Mouse (Mus musculus): ENCODE measurements around the gene Ddx55. TPM values are rescaled to one million over a fixed set of nuclear protein-coding genes. Genes with fewer than 3 reads are reported as not detected.

Ddx55 gene
- polyA plus RNA-seq, 1 experiment: 22.9 TPM

GRCm38 (mm10) chr5:124604296-124604695, 51.6 kb downstream of the Ddx55 start:
- Histone ChIP-seq H3K4me3 (replicated peaks; ENCODE audit: control insufficient read depth, low read depth, low read length) (no peak overlapping the region), H3K27ac (ENCODE audit: control insufficient read depth, insufficient read depth, low read depth, low read length, poor library complexity) (no peak overlapping the region), H3K4me1 (ENCODE audit: control insufficient read depth, insufficient read depth, low read length) (no peaks in the 10 kb centered on the region)
- TF ChIP-seq CTCF (IDR thresholded peaks at IDR 0.05; ENCODE audit: control insufficient read depth, insufficient read depth, low read length): no peak
- 75% methylated on average over 4 of the region's 4 CpGs for WGBS

- H3K27ac ChIP-seq (ENCODE audit: control insufficient read depth, insufficient read depth, low read depth, low read length, poor library complexity): no peak overlapping the region
- no peak for TF ChIP-seq CTCF (IDR thresholded peaks at IDR 0.05; ENCODE audit: control insufficient read depth, insufficient read depth, low read length)
- no peak for TF ChIP-seq POLR2A (IDR thresholded peaks at IDR 0.05; ENCODE audit: borderline replicate concordance, control insufficient read depth, low read depth, low read length)
- no peaks in the 10 kb centered on the region for H3K4me1 ChIP-seq (ENCODE audit: control insufficient read depth, insufficient read depth, low read length)
- 81% methylated on average over 17 of the region's 17 CpGs for WGBS
- H3K4me3 ChIP-seq (replicated peaks; ENCODE audit: control insufficient read depth, low read depth, low read length): no peak overlapping the region
Measured at GRCm38 (mm10) chr5:124605041-124605622, 52.5 kb downstream of the Ddx55 start.

- 59% methylated on average over 10 of the region's 10 CpGs for WGBS
- TF ChIP-seq POLR2A (IDR thresholded peaks at IDR 0.05; ENCODE audit: borderline replicate concordance, control insufficient read depth, low read depth, low read length) (no peak), CTCF (IDR thresholded peaks at IDR 0.05; ENCODE audit: control insufficient read depth, insufficient read depth, low read length) (peak; percentile 48; the same call in 1 of the 2 replicates)
Measured at GRCm38 (mm10) chr5:124610965-124611364, 58.3 kb downstream of the Ddx55 start.

GRCm38 (mm10) chr5:124614709-124615108, 62.0 kb downstream of the Ddx55 start:
- no peak overlapping the region for H3K4me3 ChIP-seq (replicated peaks; ENCODE audit: control insufficient read depth, low read depth, low read length)
- no peak overlapping the region for H3K27ac ChIP-seq (ENCODE audit: control insufficient read depth, insufficient read depth, low read depth, low read length, poor library complexity)
- WGBS: 14% methylated on average over 11 of the region's 11 CpGs
- no peak for TF ChIP-seq CTCF (IDR thresholded peaks at IDR 0.05; ENCODE audit: control insufficient read depth, insufficient read depth, low read length)
- TF ChIP-seq POLR2A (IDR thresholded peaks at IDR 0.05; ENCODE audit: borderline replicate concordance, control insufficient read depth, low read depth, low read length): no peak
- no peaks in the 10 kb centered on the region for H3K4me1 ChIP-seq (ENCODE audit: control insufficient read depth, insufficient read depth, low read length)

More at GRCm38 (mm10) chr5:124610965-124611364, 58.3 kb downstream of the Ddx55 start:
- no peaks in the 10 kb centered on the region for H3K4me1 ChIP-seq (ENCODE audit: control insufficient read depth, insufficient read depth, low read length)
- no peak overlapping the region for H3K27ac ChIP-seq (ENCODE audit: control insufficient read depth, insufficient read depth, low read depth, low read length, poor library complexity)
- H3K4me3 ChIP-seq (replicated peaks; ENCODE audit: control insufficient read depth, low read depth, low read length): no peak overlapping the region

GRCm38 (mm10) chr5:124618711-124619110, 66.0 kb downstream of the Ddx55 start:
- WGBS: 86% methylated on average over 10 of the region's 10 CpGs
- Histone ChIP-seq H3K27ac (ENCODE audit: control insufficient read depth, insufficient read depth, low read depth, low read length, poor library complexity) (no peak overlapping the region), H3K4me3 (replicated peaks; ENCODE audit: control insufficient read depth, low read depth, low read length) (no peak overlapping the region), H3K4me1 (ENCODE audit: control insufficient read depth, insufficient read depth, low read length) (no peaks in the 10 kb centered on the region; the same call in 1 of the 2 replicates)
- TF ChIP-seq POLR2A (IDR thresholded peaks at IDR 0.05; ENCODE audit: borderline replicate concordance, control insufficient read depth, low read depth, low read length): no peak
- no peak for TF ChIP-seq CTCF (IDR thresholded peaks at IDR 0.05; ENCODE audit: control insufficient read depth, insufficient read depth, low read length)

Other genes starting within 250 kb of the Ddx55 start
- 7.1 and 10.3 TPM in 2 replicates for gene Mphosph9, start 224.9 kb upstream of the Ddx55 start, polyA plus RNA-seq (2011; ENCODE audit: insufficient read depth, insufficient read length, low replicate concordance, missing spikeins)
- gene 2810006K23Rik, start 224.8 kb upstream of the Ddx55 start, polyA plus RNA-seq (2011; ENCODE audit: insufficient read depth, insufficient read length, low replicate concordance, missing spikeins): 3.1 and 6.3 TPM in 2 replicates
- 35.9 and 43.9 TPM in 2 replicates for gene Cdk2ap1, start 189.8 kb upstream of the Ddx55 start, polyA plus RNA-seq (2011; ENCODE audit: insufficient read depth, insufficient read length, low replicate concordance, missing spikeins)
- 26.5 and 50.4 TPM in 2 replicates for gene Sbno1, start 126.9 kb upstream of the Ddx55 start, polyA plus RNA-seq (2011; ENCODE audit: insufficient read depth, insufficient read length, low replicate concordance, missing spikeins)
- gene Kmt5a, start 112.9 kb upstream of the Ddx55 start, polyA plus RNA-seq (2011; ENCODE audit: insufficient read depth, insufficient read length, low replicate concordance, missing spikeins): 100.0 and 137 TPM in 2 replicates
- gene Rilpl2, start 74.5 kb upstream of the Ddx55 start, polyA plus RNA-seq (2011; ENCODE audit: insufficient read depth, insufficient read length, low replicate concordance, missing spikeins): 13.5 and 18.3 TPM in 2 replicates
- 12.7 and 24.2 TPM in 2 replicates for gene Snrnp35, start 69.7 kb upstream of the Ddx55 start, polyA plus RNA-seq (2011; ENCODE audit: insufficient read depth, insufficient read length, low replicate concordance, missing spikeins)
- 1.4 and 6.2 TPM in 2 replicates for gene Rilpl1, start 21.5 kb upstream of the Ddx55 start, polyA plus RNA-seq (2011; ENCODE audit: insufficient read depth, insufficient read length, low replicate concordance, missing spikeins)
- gene Tmed2, start 12.2 kb upstream of the Ddx55 start, polyA plus RNA-seq (2011; ENCODE audit: insufficient read depth, insufficient read length, low replicate concordance, missing spikeins): 117 TPM in 2 replicates
- 14.9 and 16.6 TPM in 2 replicates for gene Eif2b1, start 26.3 kb downstream of the Ddx55 start, polyA plus RNA-seq (2011; ENCODE audit: insufficient read depth, insufficient read length, low replicate concordance, missing spikeins)
- gene Gtf2h3, start 26.3 kb downstream of the Ddx55 start, polyA plus RNA-seq (2011; ENCODE audit: insufficient read depth, insufficient read length, low replicate concordance, missing spikeins): 7.8 and 8.3 TPM in 2 replicates
- gene Atp6v0a2, start 75.7 kb downstream of the Ddx55 start, polyA plus RNA-seq (2011; ENCODE audit: insufficient read depth, insufficient read length, low replicate concordance, missing spikeins): 10.5 and 23.4 TPM in 2 replicates
- gene Dnah10, start 172.2 kb downstream of the Ddx55 start, polyA plus RNA-seq (2011; ENCODE audit: insufficient read depth, insufficient read length, low replicate concordance, missing spikeins): 0.09 TPM in 1 of 2 replicates, not detected in the other